Mouse (Mus musculus): ENCODE measurements around the gene Foxc1. TPM values are rescaled to one million over a fixed set of nuclear protein-coding genes. Genes with fewer than 3 reads are reported as not detected.

The Foxc1 gene
- polyA plus RNA-seq, 1 experiment: not detected

DNA sequence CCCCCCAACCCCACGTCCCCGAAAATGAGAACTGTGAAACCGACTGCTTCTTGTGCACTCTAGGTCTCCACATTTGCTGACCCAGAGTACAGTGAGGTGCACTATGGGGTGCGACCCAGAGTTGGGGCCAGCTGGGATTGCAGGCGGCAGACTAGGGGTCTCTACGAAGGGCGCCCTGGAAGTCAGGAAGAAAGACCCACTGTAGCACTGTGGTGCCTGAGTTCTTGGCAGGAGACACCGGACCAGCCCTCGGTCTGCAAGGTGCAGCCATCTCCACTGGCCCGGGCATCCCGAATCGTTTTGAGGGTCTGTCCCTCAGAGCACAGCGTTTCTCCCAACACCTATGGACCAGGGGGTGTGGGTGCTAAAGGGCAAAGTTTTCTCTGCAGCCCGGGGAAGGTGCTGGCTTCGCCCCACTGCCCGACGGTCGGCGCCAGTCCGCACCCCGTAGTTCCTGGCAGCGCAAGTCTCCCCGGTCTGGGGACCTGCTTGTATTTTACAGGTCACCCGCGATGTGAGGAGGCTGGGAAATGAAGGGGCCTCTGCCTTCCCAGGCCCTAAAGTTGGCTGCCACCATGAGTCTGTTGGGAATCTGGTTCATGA lies 4.6 kb upstream of the Foxc1 start:
- TF ChIP-seq GATA1 (IDR thresholded peaks at IDR 0.05; ENCODE audit: low read length): no peak

DNA sequence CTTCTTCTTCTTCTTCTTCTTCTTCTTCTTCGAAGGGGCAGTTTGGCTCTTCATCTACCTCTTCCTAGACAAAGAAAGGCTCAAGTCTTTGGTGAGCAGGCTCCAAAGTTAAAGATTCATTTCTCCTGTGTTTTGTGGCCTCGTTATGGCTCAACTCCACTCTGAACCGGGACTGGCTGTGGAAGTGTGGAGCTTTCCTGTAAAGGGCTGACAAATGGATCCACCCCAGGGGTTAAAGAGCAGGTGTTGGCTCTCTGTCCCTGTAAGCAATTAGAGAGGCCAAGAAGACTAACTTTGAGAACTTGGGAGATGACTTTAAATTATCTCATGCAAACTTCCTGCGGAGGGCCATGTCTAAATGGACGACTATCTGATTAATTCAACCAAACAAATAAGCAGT lies 4.0 kb upstream of the Foxc1 start:
- no peak for TF ChIP-seq GATA1 (IDR thresholded peaks at IDR 0.05; ENCODE audit: low read length)

DNA sequence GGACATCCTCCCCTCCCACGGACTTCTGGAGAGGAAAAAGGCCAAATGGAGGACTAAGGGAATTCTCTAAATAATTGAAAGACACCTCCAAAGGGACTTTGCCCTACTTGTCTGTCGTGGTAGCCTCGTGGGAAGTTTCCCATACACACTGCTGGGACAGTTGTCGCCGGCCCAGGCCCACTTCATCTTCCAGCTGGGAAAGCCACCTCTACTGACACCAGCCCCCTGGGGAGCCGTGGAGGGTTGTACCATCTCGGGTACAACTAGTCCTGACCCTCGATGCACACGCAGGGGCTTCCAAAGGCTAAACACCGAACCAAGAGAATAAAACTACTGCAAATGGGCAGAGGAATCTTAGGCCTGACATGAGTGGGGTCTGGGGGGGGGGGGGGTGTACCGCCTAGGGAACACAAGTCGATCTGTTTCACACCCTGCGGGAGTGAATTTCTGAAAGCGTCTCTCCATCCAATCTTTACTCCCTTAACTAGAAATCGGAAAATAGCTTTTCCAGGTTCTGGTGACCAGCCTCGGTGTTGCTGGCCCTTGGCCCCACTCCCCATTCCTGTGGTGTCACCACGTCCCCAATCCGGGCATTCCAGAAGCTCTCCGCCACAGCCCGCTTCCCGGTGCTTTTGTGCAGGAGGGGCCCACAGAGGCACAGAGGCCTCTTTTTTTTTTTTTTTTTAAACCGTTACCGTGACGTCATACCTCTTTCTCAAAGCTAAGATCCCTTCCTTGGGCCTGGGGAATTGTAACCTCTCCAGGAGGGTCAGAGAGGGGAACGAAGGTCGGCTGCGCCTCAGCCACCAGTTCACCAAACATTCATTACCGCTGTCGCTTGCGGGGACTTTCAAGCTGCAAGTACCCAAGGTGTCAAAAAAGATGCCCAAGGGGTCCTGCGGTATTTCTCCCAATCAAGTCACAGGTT lies 3.0 kb upstream of the Foxc1 start:
- TF ChIP-seq GATA1 (IDR thresholded peaks at IDR 0.05; ENCODE audit: low read length): no peak

DNA sequence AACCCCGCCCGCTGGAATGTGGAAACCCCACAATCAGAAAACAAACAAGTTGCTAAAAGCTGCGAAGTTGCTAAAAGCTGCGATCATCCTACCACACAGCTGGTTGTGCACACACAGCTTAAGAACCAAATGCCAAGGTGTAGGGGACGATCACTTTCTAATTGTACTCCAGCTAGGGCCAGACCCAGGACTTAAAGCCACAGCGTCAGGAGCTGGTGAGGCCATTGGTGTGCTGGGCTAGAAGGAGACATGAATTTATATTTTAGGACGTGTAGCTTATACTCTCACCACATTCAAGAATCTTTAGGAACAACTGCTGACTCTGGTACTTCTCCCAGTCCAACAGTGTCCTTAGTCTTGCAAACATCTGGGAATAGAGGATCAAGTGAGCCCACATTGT lies 1.9 kb upstream of the Foxc1 start:
- no peak for TF ChIP-seq GATA1 (IDR thresholded peaks at IDR 0.05; ENCODE audit: low read length)

DNA sequence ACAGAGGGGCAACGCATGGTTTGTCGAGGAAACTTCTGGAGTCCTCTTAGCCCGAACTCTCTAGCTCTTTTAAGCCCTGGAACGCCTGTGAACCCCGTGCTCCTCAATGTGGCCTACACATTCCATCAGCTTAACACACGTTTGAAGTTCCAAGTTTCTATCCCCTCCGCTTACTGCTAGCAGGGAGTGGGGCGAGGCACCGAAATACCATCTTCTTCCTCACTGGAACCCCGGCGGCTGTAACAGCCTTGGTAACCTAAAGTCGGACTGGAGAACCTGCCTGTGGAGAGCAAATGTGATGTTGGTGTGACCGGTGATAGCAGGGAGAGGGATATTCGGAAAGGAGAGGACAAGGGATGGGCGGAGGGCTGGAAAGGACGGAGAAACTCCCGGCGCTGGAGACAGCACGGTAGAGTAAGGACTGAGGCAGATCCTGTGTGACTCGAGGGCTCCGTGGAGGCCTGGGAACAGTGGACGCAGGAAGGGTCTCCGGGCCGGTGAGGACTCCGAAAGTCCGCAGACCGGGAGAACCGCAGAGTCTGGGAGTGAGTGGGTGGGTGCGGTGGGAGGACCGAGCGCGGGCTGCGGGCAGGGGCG lies 504 bp upstream of the Foxc1 start:
- no peak for TF ChIP-seq GATA1 (IDR thresholded peaks at IDR 0.05; ENCODE audit: low read length)

DNA sequence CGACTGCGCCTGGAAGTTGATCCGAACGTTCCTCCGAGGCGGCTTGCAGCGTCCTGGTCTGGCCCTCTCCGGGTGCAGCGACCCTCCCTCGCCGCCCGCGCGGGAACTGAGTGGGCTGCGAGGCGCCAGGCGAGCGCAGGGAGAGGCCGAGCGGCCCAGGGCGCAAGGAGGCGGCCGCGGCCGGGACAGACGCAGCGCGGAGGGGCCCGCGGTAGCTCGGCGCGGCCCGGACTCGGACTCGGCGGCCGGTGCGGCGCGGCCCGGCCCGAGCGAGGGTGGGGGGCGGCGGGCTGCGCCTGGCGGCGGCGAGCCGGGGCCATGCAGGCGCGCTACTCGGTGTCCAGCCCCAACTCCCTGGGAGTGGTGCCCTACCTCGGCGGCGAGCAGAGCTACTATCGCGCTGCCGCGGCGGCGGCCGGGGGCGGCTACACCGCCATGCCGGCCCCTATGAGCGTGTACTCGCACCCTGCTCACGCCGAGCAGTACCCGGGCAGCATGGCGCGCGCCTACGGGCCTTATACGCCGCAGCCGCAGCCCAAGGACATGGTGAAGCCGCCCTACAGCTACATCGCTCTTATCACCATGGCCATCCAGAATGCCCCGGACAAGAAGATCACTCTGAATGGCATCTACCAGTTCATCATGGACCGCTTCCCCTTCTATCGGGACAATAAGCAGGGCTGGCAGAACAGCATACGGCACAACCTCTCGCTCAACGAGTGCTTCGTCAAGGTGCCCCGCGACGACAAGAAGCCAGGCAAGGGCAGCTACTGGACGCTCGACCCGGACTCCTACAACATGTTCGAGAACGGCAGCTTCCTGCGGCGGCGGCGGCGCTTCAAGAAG lies 680 bp downstream of the Foxc1 start:
- no peak for TF ChIP-seq GATA1 (IDR thresholded peaks at IDR 0.05; ENCODE audit: low read length)

DNA sequence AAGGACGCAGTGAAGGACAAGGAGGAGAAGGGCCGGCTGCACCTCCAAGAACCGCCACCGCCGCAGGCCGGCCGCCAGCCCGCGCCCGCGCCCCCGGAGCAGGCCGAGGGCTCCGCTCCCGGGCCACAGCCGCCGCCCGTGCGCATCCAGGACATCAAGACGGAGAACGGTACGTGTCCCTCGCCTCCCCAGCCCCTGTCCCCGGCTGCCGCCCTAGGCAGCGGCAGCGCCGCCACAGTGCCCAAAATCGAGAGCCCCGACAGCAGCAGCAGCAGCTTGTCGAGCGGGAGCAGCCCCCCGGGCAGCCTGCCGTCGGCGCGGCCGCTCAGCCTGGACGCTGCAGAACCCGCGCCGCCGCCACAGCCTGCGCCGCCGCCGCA lies 1.3 kb downstream of the Foxc1 start:
- TF ChIP-seq GATA1 (IDR thresholded peaks at IDR 0.05; ENCODE audit: low read length): no peak

DNA sequence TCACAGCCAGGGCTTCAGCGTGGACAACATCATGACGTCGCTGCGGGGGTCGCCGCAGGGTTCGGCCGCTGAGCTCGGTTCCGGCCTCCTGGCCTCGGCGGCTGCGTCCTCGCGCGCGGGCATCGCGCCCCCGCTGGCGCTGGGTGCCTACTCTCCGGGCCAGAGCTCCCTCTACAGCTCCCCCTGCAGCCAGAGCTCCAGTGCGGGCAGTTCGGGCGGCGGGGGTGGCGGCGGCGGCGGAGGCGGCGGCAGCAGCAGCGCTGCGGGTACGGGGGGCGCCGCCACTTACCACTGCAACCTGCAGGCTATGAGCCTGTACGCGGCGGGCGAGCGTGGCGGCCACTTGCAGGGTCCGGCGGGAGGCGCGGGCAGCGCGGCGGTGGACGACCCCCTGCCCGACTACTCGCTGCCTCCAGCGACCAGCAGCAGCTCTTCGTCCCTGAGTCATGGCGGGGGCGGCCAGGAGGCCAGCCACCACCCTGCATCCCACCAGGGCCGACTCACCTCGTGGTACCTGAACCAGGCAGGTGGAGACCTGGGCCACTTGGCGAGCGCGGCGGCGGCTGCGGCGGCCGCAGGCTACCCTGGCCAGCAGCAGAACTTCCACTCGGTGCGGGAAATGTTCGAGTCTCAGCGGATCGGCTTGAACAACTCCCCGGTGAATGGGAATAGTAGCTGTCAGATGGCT lies 1.8 kb downstream of the Foxc1 start:
- TF ChIP-seq GATA1 (IDR thresholded peaks at IDR 0.05; ENCODE audit: low read length): no peak

DNA sequence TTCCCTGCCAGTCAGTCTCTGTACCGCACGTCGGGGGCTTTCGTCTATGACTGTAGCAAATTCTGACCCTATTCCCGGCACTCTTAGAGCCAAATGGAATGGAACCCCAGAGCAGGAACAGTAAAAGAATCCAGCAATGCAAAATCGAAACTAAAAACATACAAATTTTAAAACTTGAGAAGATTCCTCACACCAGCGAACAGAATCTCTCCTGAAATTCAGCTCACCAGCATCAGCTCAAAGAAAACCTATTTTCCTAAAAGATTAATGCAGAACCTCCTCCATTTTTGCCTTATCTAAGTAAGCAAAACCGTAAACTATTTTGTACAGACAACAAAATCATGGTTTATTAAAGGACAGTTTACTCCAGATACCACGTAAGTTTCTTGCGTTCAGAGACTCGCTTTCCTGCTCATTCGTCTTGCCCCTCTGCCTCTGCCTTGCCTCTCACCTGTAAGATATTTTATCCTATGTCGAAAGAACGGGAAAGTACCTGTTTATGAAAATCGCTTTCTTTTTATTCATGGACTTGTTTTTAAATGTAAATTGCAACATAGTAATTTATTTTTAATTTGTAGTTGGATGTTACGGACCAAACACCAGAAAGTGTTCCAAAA lies 2.5 kb downstream of the Foxc1 start:
- no peak for TF ChIP-seq GATA1 (IDR thresholded peaks at IDR 0.05; ENCODE audit: low read length)

DNA sequence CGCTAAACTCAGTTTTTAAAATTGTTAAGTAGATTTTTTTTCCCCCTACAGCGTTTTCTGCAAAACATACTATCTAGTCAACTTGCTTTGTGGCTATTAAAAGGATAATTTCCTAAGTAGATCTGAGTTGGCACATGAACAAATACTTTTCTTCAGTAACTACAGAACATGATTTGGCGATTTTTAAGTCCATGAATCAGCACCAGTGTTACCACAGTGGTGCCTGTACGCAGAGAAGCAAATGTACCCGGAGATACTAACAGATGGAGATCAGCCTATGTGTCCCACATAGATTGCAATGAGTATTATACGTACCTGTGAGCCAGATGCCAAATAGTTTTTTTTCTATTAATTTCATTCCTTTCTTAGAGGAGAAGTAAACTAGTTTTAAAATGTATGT lies 3.3 kb downstream of the Foxc1 start:
- TF ChIP-seq GATA1 (IDR thresholded peaks at IDR 0.05; ENCODE audit: low read length): no peak

DNA sequence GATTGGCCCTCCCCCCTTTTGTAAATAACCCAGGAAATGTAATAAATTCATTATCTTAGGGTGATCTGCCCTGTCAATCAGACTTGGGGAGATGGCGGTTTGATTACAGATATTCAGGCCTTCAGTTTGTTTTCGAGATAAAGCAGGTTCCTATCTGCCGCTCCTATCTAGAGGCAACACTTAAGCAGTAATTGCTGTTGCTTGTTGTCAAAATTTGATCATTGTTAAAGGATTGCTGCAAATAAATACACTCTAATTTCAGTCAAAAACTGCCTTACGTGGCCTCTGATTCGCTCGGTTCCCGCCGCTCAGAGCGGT lies 3.9 kb downstream of the Foxc1 start:
- TF ChIP-seq GATA1 (IDR thresholded peaks at IDR 0.05; ENCODE audit: low read length): no peak

DNA sequence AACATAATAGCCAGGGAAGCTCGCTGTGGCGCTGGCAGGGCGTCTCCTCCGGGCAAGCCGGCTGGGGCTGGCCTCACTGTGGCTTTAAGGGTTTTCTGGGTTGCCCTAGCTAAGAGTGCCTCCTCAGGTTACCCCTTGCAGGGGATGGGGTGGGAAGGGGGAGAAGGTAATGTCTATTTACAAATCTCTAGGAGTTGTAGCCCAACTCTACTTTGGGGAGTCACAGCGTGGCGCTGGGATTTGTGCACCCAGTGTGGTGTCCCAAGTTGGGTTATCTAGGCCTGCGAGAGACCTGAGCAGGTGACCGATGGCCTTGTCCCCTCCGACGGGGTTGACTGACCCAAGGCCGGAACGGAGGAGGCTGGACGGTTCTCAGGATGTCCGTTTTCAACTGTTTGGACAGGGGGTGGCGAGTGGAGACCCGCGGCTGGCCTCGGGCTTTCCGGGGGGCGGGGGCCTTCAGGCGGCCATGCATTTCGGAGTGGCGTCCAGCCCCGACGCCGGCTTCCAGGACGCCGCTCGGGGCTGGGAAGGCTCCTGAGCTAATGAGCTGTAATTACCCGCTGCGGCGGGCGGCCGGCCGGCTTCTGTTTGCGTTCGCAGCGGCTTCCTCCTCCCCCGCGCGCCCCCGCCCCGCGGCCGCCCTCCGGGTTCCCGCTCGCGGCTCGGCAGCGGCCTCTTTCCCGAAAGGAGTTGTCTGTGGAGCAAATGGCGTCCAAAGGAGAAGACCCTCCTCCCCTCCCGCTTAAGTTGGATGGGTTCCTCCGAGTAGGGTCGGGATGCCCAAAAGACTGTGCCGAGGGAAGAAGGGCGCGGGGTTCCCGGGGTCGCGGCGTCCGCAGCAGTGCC lies 4.5 kb downstream of the Foxc1 start:
- TF ChIP-seq GATA1 (IDR thresholded peaks at IDR 0.05; ENCODE audit: low read length): no peak

DNA sequence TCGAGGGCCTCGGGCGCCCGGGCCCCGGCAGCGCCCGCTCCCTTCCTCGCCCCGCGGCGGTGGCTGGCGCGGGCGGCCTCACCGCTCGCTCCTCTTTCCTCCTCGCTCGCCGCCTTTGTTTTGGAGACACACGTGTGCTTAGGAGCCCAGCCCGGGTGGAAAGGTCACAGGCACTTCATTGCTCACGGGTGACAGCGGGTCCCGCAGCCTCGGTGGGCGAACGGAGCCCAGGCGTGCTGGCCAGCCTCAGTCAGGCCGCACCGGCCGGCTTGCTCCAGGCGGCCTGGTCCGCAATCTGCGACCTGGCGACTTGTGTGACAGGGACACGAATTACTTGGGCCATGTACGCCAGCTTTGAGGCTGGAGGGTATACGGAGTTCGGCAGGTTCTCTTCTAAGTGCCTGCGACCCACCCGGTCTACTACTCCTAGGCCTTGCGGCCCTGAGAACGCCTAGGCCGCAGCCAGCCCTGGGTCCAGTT lies 5.1 kb downstream of the Foxc1 start:
- no peak for TF ChIP-seq GATA1 (IDR thresholded peaks at IDR 0.05; ENCODE audit: low read length)

DNA sequence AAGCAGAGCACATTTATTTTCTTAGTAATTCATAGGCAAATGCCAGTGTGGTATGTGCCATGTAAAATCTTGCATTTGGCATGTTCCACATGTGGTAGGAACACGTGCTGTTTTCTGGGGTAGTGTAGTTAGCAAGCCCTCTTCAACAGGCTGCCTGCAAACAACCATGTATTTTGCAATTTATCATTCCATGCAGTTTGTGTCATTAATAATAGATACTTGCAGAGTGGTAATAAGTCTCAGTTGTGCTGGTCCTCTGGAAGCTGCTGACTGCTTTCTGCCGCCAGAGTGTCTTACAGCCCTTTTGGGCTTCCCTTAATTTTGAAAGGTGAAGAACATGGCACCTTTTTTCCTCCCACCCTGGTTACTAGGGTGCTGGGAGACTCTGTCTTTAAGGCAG lies 6.3 kb downstream of the Foxc1 start:
- no peak for TF ChIP-seq GATA1 (IDR thresholded peaks at IDR 0.05; ENCODE audit: low read length)
